Mouse (Mus musculus): ENCODE results near the gene Pex5. TPM values are rescaled to one million over a fixed set of nuclear protein-coding genes. Genes with fewer than 3 reads are reported as not detected.
"Not testable (repeated sequence)": the region's sequence is repeated elsewhere in the genome, so short reads cannot be mapped to it uniquely, and the experiment has no call there.

Gene Pex5
- total and polyA plus RNA-seq, 2 experiments, result 73.7 to 79.3 TPM

DNA sequence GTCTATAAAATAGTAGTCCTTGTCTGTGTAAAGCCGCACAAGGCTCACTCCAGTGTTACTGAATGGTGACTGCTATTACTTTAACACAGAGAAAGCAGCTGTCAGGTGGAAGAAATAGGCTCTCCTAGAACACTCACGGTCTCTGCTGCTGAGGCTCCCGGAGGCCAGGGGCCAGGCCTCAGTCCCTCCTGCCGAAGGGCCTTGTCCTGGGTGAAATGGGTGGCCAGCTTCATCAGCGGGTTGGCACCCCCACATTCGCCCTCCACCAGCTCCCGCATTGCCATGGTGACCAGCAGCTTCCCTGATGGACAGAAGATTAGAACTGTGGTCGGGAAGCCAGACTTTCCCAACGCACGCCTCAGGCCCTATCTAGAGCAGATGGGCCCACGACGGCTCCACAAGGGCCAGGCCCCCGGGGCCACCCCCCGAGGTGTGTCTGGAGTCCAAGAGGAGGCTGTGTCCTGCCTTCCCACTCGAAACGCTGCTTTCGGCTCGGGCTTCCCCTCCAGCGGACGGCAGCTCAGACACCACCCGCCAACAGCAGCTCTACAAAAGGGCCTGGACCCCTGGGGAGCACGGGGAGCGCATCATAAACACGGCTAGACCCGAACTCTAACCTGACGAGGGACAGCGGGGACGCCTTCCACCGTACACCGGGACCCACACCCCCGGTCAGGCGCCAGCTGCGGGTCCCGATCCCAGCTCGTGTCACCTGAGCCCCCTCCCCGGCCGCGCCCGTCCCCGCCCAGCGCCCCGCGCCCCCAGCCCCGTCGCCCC lies 529 bp downstream of the Pex5 start:
- Histone ChIP-seq H3K4me3 (ENCODE audit: insufficient read depth, low read depth, low read length) (peak overlapping the region; percentile 86), H3K27ac (replicated peaks; ENCODE audit: insufficient read depth, low read depth, low read length) (peak overlapping the region; percentile 67), H3K9ac (ENCODE audit: low read depth, low read length) (peak overlapping the region; percentile 94), H3K4me1 (ENCODE audit: control insufficient read depth, insufficient read depth, low read length) (peaks cover 22% of the 10 kb centered on the region), H3K36me3 (ENCODE audit: control insufficient read depth, insufficient read depth, low read length) (peaks cover 14% of the 10 kb centered on the region; the same call in 1 of the 2 replicates), H3K79me2 (ENCODE audit: control insufficient read depth, insufficient read depth, low read length) (peaks cover 12% of the 10 kb centered on the region), H3K27me3 (ENCODE audit: control insufficient read depth, insufficient read depth, low read length) (no peaks in the 10 kb centered on the region)
- DNase-seq (ENCODE audit: extremely low read depth, low read depth, low spot score), result peak; percentile 43
- TF ChIP-seq POLR2A (IDR thresholded peaks at IDR 0.05; ENCODE audit: extremely low read depth, insufficient read depth, low read length) (no peak), CTCF (IDR thresholded peaks at IDR 0.05; ENCODE audit: low read depth, low read length) (no peak)
- WGBS, result under 1% methylated on average over 36 of the region's 45 CpGs

DNA sequence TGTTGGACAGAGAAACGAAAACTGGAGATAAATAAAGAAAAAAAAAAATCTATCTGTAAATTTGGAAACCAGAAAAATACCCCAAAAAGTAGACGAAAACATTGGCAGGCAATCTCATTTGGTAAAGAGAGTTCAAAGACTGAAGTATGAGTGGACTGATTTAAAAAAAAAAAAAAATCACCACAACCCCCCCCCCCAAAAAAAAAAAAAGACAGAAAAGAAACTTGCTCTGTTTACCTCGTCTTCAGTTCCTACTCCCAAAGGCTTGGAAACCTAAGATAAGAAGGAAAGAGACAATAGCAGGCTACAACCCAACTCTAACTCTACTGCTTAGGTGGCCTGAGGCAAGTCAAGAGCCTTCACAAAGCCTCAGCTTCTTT lies 1.1 kb downstream of the Pex5 start:
- Histone ChIP-seq H3K27me3 (ENCODE audit: control insufficient read depth, insufficient read depth, low read length) (no peaks in the 10 kb centered on the region), H3K9ac (ENCODE audit: low read depth, low read length) (peak overlapping the region; percentile 94), H3K36me3 (ENCODE audit: control insufficient read depth, insufficient read depth, low read length) (peaks cover 18% of the 10 kb centered on the region; the same call in 1 of the 2 replicates), H3K4me1 (ENCODE audit: control insufficient read depth, insufficient read depth, low read length) (peaks cover 19% of the 10 kb centered on the region), H3K79me2 (ENCODE audit: control insufficient read depth, insufficient read depth, low read length) (peaks cover 12% of the 10 kb centered on the region), H3K4me3 (ENCODE audit: insufficient read depth, low read depth, low read length) (peak overlapping the region; percentile 86), H3K27ac (replicated peaks; ENCODE audit: insufficient read depth, low read depth, low read length) (peak overlapping the region; percentile 67; the same call in 1 of the 2 replicates)
- WGBS, result 15% methylated on average over 3 of the region's 3 CpGs
- no peak for DNase-seq (ENCODE audit: extremely low read depth, low read depth, low spot score)
- TF ChIP-seq CTCF (IDR thresholded peaks at IDR 0.05; ENCODE audit: low read depth, low read length) (no peak), POLR2A (IDR thresholded peaks at IDR 0.05; ENCODE audit: extremely low read depth, insufficient read depth, low read length) (no peak)

- H3K4me3 ChIP-seq (ENCODE audit: insufficient read depth, low read depth, low read length), result no peak overlapping the region
- TF ChIP-seq CTCF (IDR thresholded peaks at IDR 0.05; ENCODE audit: low read depth, low read length) (no peak), POLR2A (IDR thresholded peaks at IDR 0.05; ENCODE audit: extremely low read depth, insufficient read depth, low read length) (no peak)
- no peaks in the 10 kb centered on the region for H3K27me3 ChIP-seq (ENCODE audit: control insufficient read depth, insufficient read depth, low read length)
- DNase-seq (ENCODE audit: extremely low read depth, low read depth, low spot score), result no peak
- peaks cover 7% of the 10 kb centered on the region for H3K4me1 ChIP-seq (ENCODE audit: control insufficient read depth, insufficient read depth, low read length)
- no peak overlapping the region for H3K27ac ChIP-seq (replicated peaks; ENCODE audit: insufficient read depth, low read depth, low read length)
- H3K36me3 ChIP-seq (ENCODE audit: control insufficient read depth, insufficient read depth, low read length), result peaks cover 40% of the 10 kb centered on the region
- no peak overlapping the region for H3K9ac ChIP-seq (ENCODE audit: low read depth, low read length)
- peaks cover under 1% of the 10 kb centered on the region; the same call in 1 of the 2 replicates for H3K79me2 ChIP-seq (ENCODE audit: control insufficient read depth, insufficient read depth, low read length)
- 77% methylated on average over 5 of the region's 5 CpGs for WGBS
Measured at GRCm38 (mm10) chr6:124408355-124408754, 6.5 kb downstream of the Pex5 start.

- no peak for DNase-seq (ENCODE audit: extremely low read depth, low read depth, low spot score)
- H3K36me3 ChIP-seq (ENCODE audit: control insufficient read depth, insufficient read depth, low read length), result peaks cover 47% of the 10 kb centered on the region
- H3K4me3 ChIP-seq (ENCODE audit: insufficient read depth, low read depth, low read length), result no peak overlapping the region
- no peaks in the 10 kb centered on the region for H3K79me2 ChIP-seq (ENCODE audit: control insufficient read depth, insufficient read depth, low read length)
- no peak overlapping the region for H3K9ac ChIP-seq (ENCODE audit: low read depth, low read length)
- peaks cover 7% of the 10 kb centered on the region; the same call in 1 of the 2 replicates for H3K4me1 ChIP-seq (ENCODE audit: control insufficient read depth, insufficient read depth, low read length)
- TF ChIP-seq POLR2A (IDR thresholded peaks at IDR 0.05; ENCODE audit: extremely low read depth, insufficient read depth, low read length) (no peak), CTCF (IDR thresholded peaks at IDR 0.05; ENCODE audit: low read depth, low read length) (no peak)
- H3K27ac ChIP-seq (replicated peaks; ENCODE audit: insufficient read depth, low read depth, low read length), result no peak overlapping the region
- no peaks in the 10 kb centered on the region for H3K27me3 ChIP-seq (ENCODE audit: control insufficient read depth, insufficient read depth, low read length)
Measured at GRCm38 (mm10) chr6:124407180-124407579, 7.7 kb downstream of the Pex5 start.

DNA sequence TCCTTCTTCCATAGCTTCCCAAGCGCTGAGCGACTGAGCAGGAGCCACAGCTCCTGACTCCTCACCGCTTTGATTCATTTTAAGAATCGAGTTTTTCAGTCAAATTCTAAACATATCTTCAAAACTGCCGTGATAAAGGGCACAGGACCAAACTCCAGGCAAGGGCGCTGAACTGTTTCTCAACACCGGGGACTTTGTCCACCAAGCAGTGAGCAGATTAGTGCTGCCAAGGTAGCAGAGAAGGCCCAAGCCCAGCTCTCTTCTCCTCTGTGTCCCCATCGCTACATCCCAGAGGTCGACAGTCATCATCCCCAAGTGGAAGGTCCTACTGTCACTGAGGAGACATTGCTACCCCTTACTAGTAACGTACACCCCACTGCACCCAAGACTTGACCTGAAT lies 8.5 kb downstream of the Pex5 start:
- peak; percentile 90 for DNase-seq (ENCODE audit: extremely low read depth, low read depth, low spot score)
- H3K4me3 ChIP-seq (ENCODE audit: insufficient read depth, low read depth, low read length), result no peak overlapping the region
- no peaks in the 10 kb centered on the region for H3K79me2 ChIP-seq (ENCODE audit: control insufficient read depth, insufficient read depth, low read length)
- H3K36me3 ChIP-seq (ENCODE audit: control insufficient read depth, insufficient read depth, low read length), result peaks cover 49% of the 10 kb centered on the region
- peaks cover 7% of the 10 kb centered on the region; the same call in 1 of the 2 replicates for H3K4me1 ChIP-seq (ENCODE audit: control insufficient read depth, insufficient read depth, low read length)
- WGBS, result 26% methylated on average over 10 of the region's 10 CpGs
- TF ChIP-seq POLR2A (IDR thresholded peaks at IDR 0.05; ENCODE audit: extremely low read depth, insufficient read depth, low read length) (no peak), CTCF (IDR thresholded peaks at IDR 0.05; ENCODE audit: low read depth, low read length) (no peak)
- peak overlapping the region; percentile 93 for H3K27ac ChIP-seq (replicated peaks; ENCODE audit: insufficient read depth, low read depth, low read length)
- no peaks in the 10 kb centered on the region for H3K27me3 ChIP-seq (ENCODE audit: control insufficient read depth, insufficient read depth, low read length)
- H3K9ac ChIP-seq (ENCODE audit: low read depth, low read length), result peak overlapping the region; percentile 41

GRCm38 (mm10) chr6:124399738-124400137 lies 15.1 kb downstream of the Pex5 start:
- H3K36me3 ChIP-seq (ENCODE audit: control insufficient read depth, insufficient read depth, low read length), result peaks cover 45% of the 10 kb centered on the region
- 93% methylated on average over 6 of the region's 6 CpGs for WGBS
- H3K4me1 ChIP-seq (ENCODE audit: control insufficient read depth, insufficient read depth, low read length), result no peaks in the 10 kb centered on the region

GRCm38 (mm10) chr6:124394991-124395390 lies 19.9 kb downstream of the Pex5 start:
- not testable (repeated sequence) for DNase-seq (ENCODE audit: extremely low read depth, low read depth, low spot score); H3K27ac ChIP-seq (replicated peaks; ENCODE audit: insufficient read depth, low read depth, low read length); H3K4me1 ChIP-seq (ENCODE audit: control insufficient read depth, insufficient read depth, low read length); H3K27me3 ChIP-seq (ENCODE audit: control insufficient read depth, insufficient read depth, low read length); H3K9ac ChIP-seq (ENCODE audit: low read depth, low read length); H3K79me2 ChIP-seq (ENCODE audit: control insufficient read depth, insufficient read depth, low read length); H3K4me3 ChIP-seq (ENCODE audit: insufficient read depth, low read depth, low read length)
- WGBS, result 91% methylated on average over 3 of the region's 3 CpGs
- H3K36me3 ChIP-seq (ENCODE audit: control insufficient read depth, insufficient read depth, low read length), result peaks cover 17% of the 10 kb centered on the region

More at GRCm38 (mm10) chr6:124399738-124400137, 15.1 kb downstream of the Pex5 start:
- no peaks in the 10 kb centered on the region for H3K27me3 ChIP-seq (ENCODE audit: control insufficient read depth, insufficient read depth, low read length)
- TF ChIP-seq CTCF (IDR thresholded peaks at IDR 0.05; ENCODE audit: low read depth, low read length) (no peak), POLR2A (IDR thresholded peaks at IDR 0.05; ENCODE audit: extremely low read depth, insufficient read depth, low read length) (no peak)
- no peak overlapping the region for H3K27ac ChIP-seq (replicated peaks; ENCODE audit: insufficient read depth, low read depth, low read length)
- no peak overlapping the region for H3K9ac ChIP-seq (ENCODE audit: low read depth, low read length)
- no peaks in the 10 kb centered on the region for H3K79me2 ChIP-seq (ENCODE audit: control insufficient read depth, insufficient read depth, low read length)
- no peak overlapping the region for H3K4me3 ChIP-seq (ENCODE audit: insufficient read depth, low read depth, low read length)
- DNase-seq (ENCODE audit: extremely low read depth, low read depth, low spot score), result no peak
